Mouse (Mus musculus): ENCODE measurements around the gene Hivep3.

GRCm38 (mm10) chr4:119973729-119974605 is 240.4 kb downstream of the Hivep3 start:
- TF ChIP-seq CTCF (IDR thresholded peaks at IDR 0.05 in 2 of 3, conservative IDR thresholded peaks at IDR 0.05 in 1 of 3; ENCODE audit: control insufficient read depth in 1 of 3, insufficient read depth in 1 of 3, low read depth in 2 of 3, low read length in 3 of 3, poor library complexity in 1 of 3, severe bottlenecking in 1 of 3) = no peak
- no peak for TF ChIP-seq MAX (IDR thresholded peaks at IDR 0.05; ENCODE audit: low read length)
- no peak for TF ChIP-seq POLR2A (IDR thresholded peaks at IDR 0.05; ENCODE audit: control insufficient read depth in 1 of 2, insufficient read depth in 1 of 2, low read depth in 1 of 2, low read length in 2 of 2, poor library complexity in 1 of 2)
- no peak for TF ChIP-seq ZMIZ1 (IDR thresholded peaks at IDR 0.05; ENCODE audit: low read depth, low read length)
- TF ChIP-seq CHD1 (IDR thresholded peaks at IDR 0.05; ENCODE audit: low read depth, low read length) = no peak
- TF ChIP-seq ETS1 (IDR thresholded peaks at IDR 0.05; ENCODE audit: low read depth, low read length) = no peak
- TF ChIP-seq NELFE (IDR thresholded peaks at IDR 0.05; ENCODE audit: low read depth, low read length) = no peak
- no peak for TF ChIP-seq SMC3 (IDR thresholded peaks at IDR 0.05; ENCODE audit: low read depth, low read length)

All from MEL (cell line).